Mouse (Mus musculus) lung, embryonic 15.5 days (tissue): Measurements from ENCODE around the gene Tkt. TPM values are rescaled to one million over a fixed set of nuclear protein-coding genes. Genes with fewer than 3 reads are reported as not detected.

Source experiments
- ATAC-seq: fragments of 200-750 bp; cut with Nextera tagmentation; 2 replicates; pipeline ENCODE4 v1.8.0; 2017; ENCODE audit warnings: moderate number of reproducible peaks, borderline replicate concordance; ENCODE audit not compliant: low FRiP score, low TSS enrichment; ENCODE audit errors: extremely low read depth
- H3K27ac ChIP-seq: fragments of 300-500 bp; sonication (generic); 2 replicates; pipeline ENCODE4 v1.5.1; 2015; ENCODE audit warnings: moderate library complexity, mild to moderate bottlenecking, inconsistent platforms
- H3K27me3 ChIP-seq: fragments of 300-500 bp; sonication (generic); 2 replicates; pipeline ENCODE4 v1.6.1; 2015; ENCODE audit warnings: inconsistent platforms
- H3K36me3 ChIP-seq: fragments of 300-500 bp; sonication (generic); 2 replicates; pipeline ENCODE4 v1.6.1; 2015; ENCODE audit warnings: inconsistent platforms
- H3K4me1 ChIP-seq: fragments of 300-500 bp; sonication (generic); 2 replicates; pipeline ENCODE4 v1.6.1; 2015; ENCODE audit warnings: inconsistent platforms
- H3K4me2 ChIP-seq: fragments of 300-500 bp; sonication (generic); 2 replicates; pipeline ENCODE4 v1.6.1; 2015; ENCODE audit warnings: inconsistent platforms, mild to moderate bottlenecking, moderate library complexity
- H3K4me3 ChIP-seq: fragments of 300-500 bp; sonication (generic); 2 replicates; pipeline ENCODE4 v1.5.1; 2015; ENCODE audit warnings: mild to moderate bottlenecking, inconsistent platforms
- H3K9ac ChIP-seq: fragments of 300-500 bp; sonication (generic); 2 replicates; pipeline ENCODE4 v1.6.1; 2015; ENCODE audit warnings: inconsistent platforms
- H3K9me3 ChIP-seq: fragments of 300-500 bp; sonication (generic); 2 replicates; pipeline ENCODE4 v1.6.1; 2016; ENCODE audit warnings: inconsistent platforms
- WGBS: fragments of 180-500 bp; shearing (Covaris S2); methylation state at CpG from one replicate; pipeline ENCODE4 v1.1.7; 2015; 5-methylcytosine and 5-hydroxymethylcytosine counted together
- polyA plus RNA-seq: library from polyadenylated mRNA; unstranded; fragments of >200 nt; fragmentation: Nextera tagmentation; extraction: Ambion mirVana; gene quantifications from 2 replicates; pipeline ENCODE4 v1.2.1, GENCODE M21; 2015

Tkt gene
- polyA plus RNA-seq, 1 experiment from 2014 or later: 289 TPM

DNA sequence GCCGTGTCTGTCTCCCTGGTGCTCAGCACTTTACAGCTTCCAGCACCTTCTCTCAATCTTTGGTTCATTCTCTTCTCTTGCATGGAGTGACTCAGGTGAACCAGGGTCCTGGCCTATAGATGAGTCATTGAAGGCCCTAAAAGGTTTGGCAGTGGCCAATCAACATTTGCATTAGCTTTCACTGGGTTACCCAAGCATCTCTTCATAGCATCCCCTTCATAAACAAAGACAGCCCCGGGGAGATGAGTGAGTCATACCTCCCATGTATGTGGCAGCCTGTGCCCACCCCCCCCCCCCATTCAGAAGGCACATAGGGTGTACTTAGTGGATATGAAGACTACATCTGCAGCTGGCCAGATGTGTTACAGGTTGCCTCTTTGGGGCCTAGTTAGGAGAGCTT lies 8.5 kb downstream of the Tkt start:
- no peak for ATAC-seq
- Histone ChIP-seq H3K9ac (no peak overlapping the region), H3K4me2 (no peak overlapping the region), H3K4me1 (peaks cover 17% of the 10 kb centered on the region), H3K36me3 (peaks cover 48% of the 10 kb centered on the region), H3K4me3 (no peak overlapping the region), H3K27me3 (no peaks in the 10 kb centered on the region), H3K9me3 (no peaks in the 10 kb centered on the region), H3K27ac (no peak overlapping the region)
- WGBS: 81% methylated on average over 2 of the region's 2 CpGs

- Histone ChIP-seq H3K9me3 (no peaks in the 10 kb centered on the region), H3K4me1 (peaks cover 15% of the 10 kb centered on the region), H3K27ac (peak overlapping the region; percentile 60), H3K4me3 (no peak overlapping the region), H3K36me3 (peaks cover 50% of the 10 kb centered on the region), H3K9ac (no peak overlapping the region), H3K27me3 (no peaks in the 10 kb centered on the region), H3K4me2 (no peak overlapping the region)
- 68% methylated on average over 9 of the region's 9 CpGs for WGBS
- no peak for ATAC-seq
Observed at GRCm38 (mm10) chr14:30557730-30558129, 9.6 kb downstream of the Tkt start.

DNA sequence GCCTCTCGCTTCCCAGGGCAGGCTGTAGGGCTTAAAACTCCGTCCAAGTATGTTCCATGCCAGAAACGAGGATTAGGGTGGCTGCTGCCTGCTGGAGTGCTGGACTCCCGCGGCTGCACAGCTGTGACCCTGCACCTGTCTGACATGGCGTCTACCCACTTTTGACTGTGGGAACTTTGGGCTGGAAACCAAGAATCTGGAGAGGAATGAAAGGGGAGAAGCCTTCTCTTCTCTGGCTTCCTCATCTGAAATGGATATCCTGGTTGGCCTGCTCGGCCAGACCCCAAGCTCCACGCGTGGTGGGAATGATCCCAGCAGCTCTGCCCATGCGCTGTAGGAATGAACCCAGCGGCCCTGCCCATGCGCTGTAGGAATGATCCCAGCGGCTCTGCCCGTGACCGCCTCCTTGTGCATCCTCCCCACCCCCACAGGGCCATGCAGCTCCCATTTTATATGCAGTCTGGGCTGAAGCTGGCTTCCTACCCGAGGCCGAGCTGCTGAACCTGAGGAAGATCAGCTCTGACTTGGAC lies 11.2 kb downstream of the Tkt start:
- no peak for ATAC-seq
- Histone ChIP-seq H3K27ac (no peak overlapping the region), H3K4me2 (no peak overlapping the region), H3K4me3 (no peak overlapping the region), H3K9ac (no peak overlapping the region), H3K36me3 (peaks cover 61% of the 10 kb centered on the region), H3K4me1 (peaks cover 11% of the 10 kb centered on the region), H3K9me3 (no peaks in the 10 kb centered on the region), H3K27me3 (no peaks in the 10 kb centered on the region)
- WGBS: 86% methylated on average over 17 of the region's 17 CpGs

DNA sequence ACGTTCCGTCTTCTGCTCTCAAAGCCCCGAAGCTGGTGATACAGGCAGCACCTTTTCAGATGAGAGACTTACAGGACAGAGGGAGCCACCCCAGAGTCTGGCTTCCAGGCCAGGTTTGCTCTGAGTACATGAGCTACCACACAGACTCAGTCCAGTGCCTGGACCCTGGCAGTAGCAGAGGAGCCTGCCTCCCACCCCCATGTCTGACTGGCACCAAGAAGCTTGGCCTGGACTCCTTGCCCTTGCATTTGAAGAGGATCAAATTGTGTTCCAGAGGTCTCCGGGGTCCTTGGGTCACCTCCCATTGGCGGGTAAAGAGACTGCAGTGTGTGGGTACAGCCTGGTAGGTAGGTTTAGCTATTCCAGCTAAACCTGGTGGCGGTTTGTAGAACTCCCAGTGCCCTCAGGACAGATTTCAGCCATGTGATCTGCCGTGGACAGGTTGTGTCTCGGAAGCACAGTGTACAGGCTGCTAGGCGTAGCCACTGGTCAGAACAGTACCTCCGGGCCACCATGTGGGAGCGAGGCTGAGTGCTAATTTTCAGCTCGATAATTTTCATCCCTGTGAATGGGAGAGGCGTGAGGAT lies 12.7 kb downstream of the Tkt start:
- Histone ChIP-seq H3K27me3 (no peaks in the 10 kb centered on the region), H3K27ac (peak overlapping the region; percentile 47), H3K9ac (no peak overlapping the region), H3K4me2 (no peak overlapping the region), H3K4me1 (peaks cover 11% of the 10 kb centered on the region), H3K36me3 (peaks cover 70% of the 10 kb centered on the region), H3K4me3 (no peak overlapping the region), H3K9me3 (no peaks in the 10 kb centered on the region)
- ATAC-seq: no peak
- WGBS: 91% methylated on average over 13 of the region's 13 CpGs

DNA sequence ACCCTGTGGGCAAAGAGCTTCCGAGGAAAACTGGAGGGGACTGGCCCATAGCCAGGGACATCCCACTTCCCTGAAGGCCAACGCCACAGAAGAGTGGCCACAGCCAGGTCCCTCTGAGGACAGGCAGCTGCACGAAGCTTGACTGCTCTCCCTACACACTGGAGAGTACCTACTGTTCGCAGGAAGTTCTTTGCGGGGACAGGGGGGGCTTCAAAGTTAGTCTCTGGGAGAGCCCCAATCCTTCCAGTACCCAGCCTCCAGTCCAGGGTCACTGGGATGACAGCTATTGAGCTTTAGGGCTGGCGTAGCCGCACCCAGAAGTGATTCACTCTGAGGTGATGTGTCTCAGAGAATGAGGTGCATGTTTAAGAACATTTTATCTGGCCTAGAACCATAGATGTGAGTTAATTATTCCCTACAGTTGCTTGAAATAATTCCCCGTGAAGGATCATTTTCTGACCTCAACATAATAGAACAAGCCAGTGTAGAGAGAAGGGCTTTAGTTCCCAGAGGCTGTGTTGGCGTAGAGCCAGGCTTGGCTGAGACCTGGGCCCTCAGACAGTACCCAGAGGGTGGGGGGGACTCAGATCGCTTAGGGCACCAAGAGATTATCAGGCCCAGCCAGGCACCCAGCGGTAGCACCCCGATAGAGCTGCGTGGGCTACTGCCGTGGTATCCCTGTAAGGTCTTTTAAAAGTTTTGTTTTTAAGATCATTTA lies 13.5 kb downstream of the Tkt start:
- no peaks in the 10 kb centered on the region for H3K9me3 ChIP-seq
- peak; percentile 32; the same call in 1 of the 2 replicates for ATAC-seq
- no peak overlapping the region for H3K4me3 ChIP-seq
- peaks cover 70% of the 10 kb centered on the region for H3K36me3 ChIP-seq
- peaks cover 11% of the 10 kb centered on the region for H3K4me1 ChIP-seq
- no peaks in the 10 kb centered on the region for H3K27me3 ChIP-seq
- H3K4me2 ChIP-seq: no peak overlapping the region
- 71% methylated on average over 14 of the region's 14 CpGs for WGBS
- H3K27ac ChIP-seq: peak overlapping the region; percentile 47
- H3K9ac ChIP-seq: no peak overlapping the region

DNA sequence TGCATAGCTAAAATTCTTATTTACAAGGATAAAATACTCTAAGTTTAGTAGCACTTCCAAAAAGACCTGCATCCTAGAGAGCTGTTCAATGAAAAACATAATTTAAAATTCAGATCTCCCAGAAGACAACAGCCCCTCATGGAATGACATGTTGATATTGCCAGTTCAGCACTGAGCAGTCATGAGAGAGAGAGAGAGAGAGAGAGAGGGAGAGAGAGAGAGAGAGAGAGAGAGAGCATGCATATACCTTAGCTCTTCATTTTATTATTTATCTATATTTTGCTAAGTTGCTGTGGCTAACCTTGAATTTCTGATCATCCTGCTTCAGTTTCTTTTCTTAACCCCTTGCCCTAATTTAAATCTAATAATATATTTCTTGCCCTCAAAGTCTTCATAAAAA lies 14.2 kb downstream of the Tkt start:
- ATAC-seq: no peak
- no peaks in the 10 kb centered on the region for H3K27me3 ChIP-seq
- peaks cover 77% of the 10 kb centered on the region for H3K36me3 ChIP-seq

DNA sequence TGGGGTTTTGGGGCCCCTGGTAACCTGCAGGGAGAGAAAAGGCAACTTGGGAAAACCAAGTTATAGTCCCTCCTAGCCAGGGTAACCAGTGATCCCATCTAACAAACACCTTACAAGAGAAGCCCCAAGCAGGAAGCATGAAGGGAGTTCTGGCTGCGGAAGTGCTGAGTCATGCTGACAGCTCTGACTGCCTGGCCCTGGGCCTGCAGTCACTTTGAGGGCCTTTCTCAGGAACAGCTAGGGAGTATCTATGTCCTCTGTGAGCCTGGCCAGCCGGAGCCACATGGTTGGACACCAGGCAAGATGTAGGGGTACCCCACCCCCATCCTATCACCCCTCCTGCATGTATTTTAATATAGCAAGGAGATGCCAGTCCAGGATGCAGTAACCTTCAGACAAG lies 16.3 kb downstream of the Tkt start:
- no peak for ATAC-seq
- Histone ChIP-seq H3K27ac (no peak overlapping the region), H3K9me3 (no peaks in the 10 kb centered on the region), H3K36me3 (peaks cover 85% of the 10 kb centered on the region), H3K4me1 (no peaks in the 10 kb centered on the region), H3K9ac (no peak overlapping the region), H3K4me2 (no peak overlapping the region), H3K27me3 (no peaks in the 10 kb centered on the region), H3K4me3 (no peak overlapping the region)
- 90% methylated on average over 2 of the region's 2 CpGs for WGBS

More for the DNA sequence above, 14.2 kb downstream of the Tkt start:
- no peak overlapping the region for H3K4me3 ChIP-seq
- H3K9me3 ChIP-seq: no peaks in the 10 kb centered on the region
- no peak overlapping the region for H3K27ac ChIP-seq
- peaks cover 10% of the 10 kb centered on the region for H3K4me1 ChIP-seq
- no peak overlapping the region for H3K4me2 ChIP-seq
- H3K9ac ChIP-seq: no peak overlapping the region

DNA sequence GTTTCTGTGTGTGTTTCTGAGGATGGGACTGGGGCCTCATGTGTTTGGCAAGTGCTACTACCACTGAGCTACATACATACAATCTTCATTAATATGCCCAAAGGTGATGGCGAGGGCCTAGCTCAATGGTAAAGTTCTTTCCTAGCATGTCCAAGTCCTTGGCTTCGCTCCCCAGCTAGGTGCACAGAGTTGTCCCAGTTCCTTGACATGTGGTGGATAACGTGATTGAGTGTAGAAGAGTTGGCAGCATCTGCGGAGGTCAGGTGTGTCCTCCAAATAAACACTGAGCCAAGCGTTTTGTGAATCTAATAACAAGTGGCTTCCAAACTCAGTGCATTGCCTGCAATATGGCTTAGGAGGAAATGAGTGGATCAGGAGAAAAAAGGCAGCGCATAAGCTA lies 18.2 kb downstream of the Tkt start:
- Histone ChIP-seq H3K4me1 (no peaks in the 10 kb centered on the region), H3K9ac (no peak overlapping the region), H3K27me3 (no peaks in the 10 kb centered on the region), H3K27ac (no peak overlapping the region), H3K9me3 (no peaks in the 10 kb centered on the region), H3K4me3 (no peak overlapping the region), H3K36me3 (peaks cover 85% of the 10 kb centered on the region), H3K4me2 (no peak overlapping the region)
- ATAC-seq: no peak
- 82% methylated on average over 6 of the region's 6 CpGs for WGBS

- Histone ChIP-seq H3K27me3 (no peaks in the 10 kb centered on the region), H3K9me3 (no peaks in the 10 kb centered on the region), H3K36me3 (peaks cover 96% of the 10 kb centered on the region), H3K27ac (no peak overlapping the region), H3K4me3 (no peak overlapping the region), H3K4me2 (no peak overlapping the region), H3K9ac (no peak overlapping the region), H3K4me1 (no peaks in the 10 kb centered on the region)
- ATAC-seq: no peak
- 79% methylated on average over 9 of the region's 9 CpGs for WGBS
Observed at GRCm38 (mm10) chr14:30568016-30568415, 19.9 kb downstream of the Tkt start.

GRCm38 (mm10) chr14:30570303-30570702 lies 22.1 kb downstream of the Tkt start:
- H3K36me3 ChIP-seq: peaks cover 94% of the 10 kb centered on the region
- no peak overlapping the region for H3K4me2 ChIP-seq
- no peak overlapping the region for H3K9ac ChIP-seq
- no peaks in the 10 kb centered on the region; the same call in 1 of the 2 replicates for H3K4me1 ChIP-seq
- H3K27me3 ChIP-seq: no peaks in the 10 kb centered on the region
- H3K27ac ChIP-seq: 0 out of 2 replicates have a peak overlapping the region, but pooled peaks have one; percentile 8
- no peak overlapping the region for H3K4me3 ChIP-seq
- WGBS: 65% methylated on average over 9 of the region's 9 CpGs
- ATAC-seq: no peak
- H3K9me3 ChIP-seq: no peaks in the 10 kb centered on the region

GRCm38 (mm10) chr14:30572253-30572652 lies 24.1 kb downstream of the Tkt start:
- no peak overlapping the region for H3K9ac ChIP-seq
- no peaks in the 10 kb centered on the region for H3K9me3 ChIP-seq
- H3K27me3 ChIP-seq: no peaks in the 10 kb centered on the region
- peaks cover 82% of the 10 kb centered on the region for H3K36me3 ChIP-seq
- no peak overlapping the region for H3K4me3 ChIP-seq
- no peak overlapping the region for H3K27ac ChIP-seq
- no peak for ATAC-seq
- H3K4me1 ChIP-seq: peaks cover 11% of the 10 kb centered on the region
- 84% methylated on average over 10 of the region's 10 CpGs for WGBS
- H3K4me2 ChIP-seq: no peak overlapping the region

DNA sequence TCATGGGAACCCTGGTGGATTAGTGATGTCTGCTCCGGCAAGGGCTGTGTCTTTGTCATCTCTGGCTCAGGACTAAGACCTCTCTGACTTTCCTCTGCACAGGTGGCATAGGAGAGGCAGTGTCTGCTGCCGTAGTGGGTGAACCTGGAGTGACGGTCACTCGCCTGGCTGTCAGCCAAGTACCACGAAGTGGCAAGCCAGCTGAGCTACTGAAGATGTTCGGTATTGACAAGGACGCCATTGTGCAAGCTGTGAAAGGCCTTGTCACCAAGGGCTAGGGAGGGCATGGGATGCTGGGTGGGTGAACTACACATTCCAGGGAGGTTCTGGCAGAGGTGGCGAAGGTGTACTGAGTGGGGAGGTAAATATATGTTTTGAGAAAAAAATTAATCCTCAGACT lies 25.1 kb downstream of the Tkt start:
- Histone ChIP-seq H3K9ac (no peak overlapping the region), H3K36me3 (peaks cover 72% of the 10 kb centered on the region), H3K4me1 (peaks cover 16% of the 10 kb centered on the region), H3K27me3 (no peaks in the 10 kb centered on the region), H3K27ac (no peak overlapping the region), H3K9me3 (no peaks in the 10 kb centered on the region), H3K4me3 (no peak overlapping the region), H3K4me2 (no peak overlapping the region)
- ATAC-seq: no peak
- 45% methylated on average over 8 of the region's 8 CpGs for WGBS
